Mouse (Mus musculus) hindbrain, embryonic 11.5 days (tissue): ENCODE data around the gene Etl4. TPM values are rescaled to one million over a fixed set of nuclear protein-coding genes. Genes with fewer than 3 reads are reported as not detected.

Experiments
- ATAC-seq: fragments of 200-750 bp; cut with Nextera tagmentation; 2 replicates; pipeline ENCODE4 v1.8.0; 2017; ENCODE audit warnings: mild to moderate bottlenecking, moderate TSS enrichment, moderate library complexity; ENCODE audit not compliant: low FRiP score
- DNase-seq: peaks from one replicate; pipeline ENCODE4 v3.0.0-alpha.2; 2015; ENCODE audit warnings: low spot score
- H3K27ac ChIP-seq: fragments of 300-500 bp; sonication (generic); 2 replicates; pipeline ENCODE4 v1.5.1; 2014; ENCODE audit warnings: mild to moderate bottlenecking, low read depth, low read length
- H3K27me3 ChIP-seq: fragments of 300-500 bp; sonication (generic); 2 replicates; pipeline ENCODE4 v1.6.1; 2014; ENCODE audit warnings: mild to moderate bottlenecking, low read length, moderate library complexity, mixed read lengths; ENCODE audit not compliant: control insufficient read depth, insufficient read depth
- H3K36me3 ChIP-seq: fragments of 300-500 bp; sonication (generic); 2 replicates; pipeline ENCODE4 v1.6.1; 2014; ENCODE audit warnings: mild to moderate bottlenecking, low read length, moderate library complexity, mixed read lengths; ENCODE audit not compliant: control insufficient read depth, insufficient read depth
- H3K4me1 ChIP-seq: fragments of 300-500 bp; sonication (generic); replicated peaks from 2 replicates; pipeline ENCODE4 v1.6.1; 2014; ENCODE audit warnings: low read length, mixed read lengths; ENCODE audit not compliant: control insufficient read depth, insufficient read depth
- H3K4me2 ChIP-seq: fragments of 300-500 bp; sonication (generic); replicated peaks from 2 replicates; pipeline ENCODE4 v1.6.1; 2014; ENCODE audit warnings: mild to moderate bottlenecking, low read depth, low read length
- H3K4me3 ChIP-seq: fragments of 300-500 bp; sonication (generic); 2 replicates; pipeline ENCODE4 v1.5.1; 2014; ENCODE audit warnings: low read depth, low read length
- H3K9ac ChIP-seq: fragments of 300-500 bp; sonication (generic); 2 replicates; pipeline ENCODE4 v1.6.1; 2014; ENCODE audit warnings: low read depth, low read length
- H3K9me3 ChIP-seq: fragments of 300-500 bp; sonication (generic); 2 replicates; pipeline ENCODE4 v1.6.1; 2016; ENCODE audit warnings: low read length; ENCODE audit not compliant: control insufficient read depth
- WGBS: fragments of 180-500 bp; shearing (Covaris S2); extraction: QIAGEN DNeasy Blood & Tissue Kit; methylation state at CpG from one replicate; pipeline ENCODE4 v1.1.7; 2014; 5-methylcytosine and 5-hydroxymethylcytosine counted together
- polyA plus RNA-seq: library from polyadenylated mRNA; unstranded; fragments of >200 nt; fragmentation: Nextera tagmentation; extraction: Ambion mirVana; gene quantifications from 2 replicates; pipeline ENCODE4 v1.2.1, GENCODE M21; 2014

The Etl4 gene
- polyA plus RNA-seq, 1 experiment from 2014 or later: 26.2 TPM

- ATAC-seq: no peak
- H3K4me3 ChIP-seq: no peak overlapping the region
Observed at GRCm38 (mm10) chr2:20294596-20294995, 385.0 kb downstream of the Etl4 start.

GRCm38 (mm10) chr2:20302517-20302916 is 392.9 kb downstream of the Etl4 start:
- no peak overlapping the region for H3K27ac ChIP-seq
- H3K27me3 ChIP-seq: no peaks in the 10 kb centered on the region
- no peak overlapping the region for H3K4me2 ChIP-seq
- WGBS: 91% methylated on average over 3 of the region's 3 CpGs
- no peaks in the 10 kb centered on the region for H3K36me3 ChIP-seq
- H3K9me3 ChIP-seq: no peaks in the 10 kb centered on the region
- H3K4me3 ChIP-seq: no peak overlapping the region
- ATAC-seq (no peak), DNase-seq (no peak)
- H3K4me1 ChIP-seq: no peaks in the 10 kb centered on the region
- no peak overlapping the region for H3K9ac ChIP-seq

More at GRCm38 (mm10) chr2:20294596-20294995, 385.0 kb downstream of the Etl4 start:
- Histone ChIP-seq H3K4me1 (no peaks in the 10 kb centered on the region), H3K27me3 (no peaks in the 10 kb centered on the region), H3K27ac (no peak overlapping the region), H3K9ac (no peak overlapping the region), H3K9me3 (no peaks in the 10 kb centered on the region), H3K36me3 (no peaks in the 10 kb centered on the region), H3K4me2 (no peak overlapping the region)
- 29% methylated on average over 4 of the region's 4 CpGs for WGBS
- DNase-seq: no peak

GRCm38 (mm10) chr2:20324954-20325353 is 415.4 kb downstream of the Etl4 start:
- Histone ChIP-seq H3K4me2 (no peak overlapping the region), H3K4me3 (no peak overlapping the region), H3K27ac (no peak overlapping the region), H3K9ac (no peak overlapping the region), H3K9me3 (no peaks in the 10 kb centered on the region), H3K4me1 (no peaks in the 10 kb centered on the region), H3K27me3 (no peaks in the 10 kb centered on the region), H3K36me3 (no peaks in the 10 kb centered on the region)
- 79% methylated on average over 1 of the region's 1 CpGs for WGBS
- DNase-seq (no peak), ATAC-seq (no peak)

GRCm38 (mm10) chr2:20336176-20336575 is 426.6 kb downstream of the Etl4 start:
- Histone ChIP-seq H3K9ac (no peak overlapping the region), H3K36me3 (no peaks in the 10 kb centered on the region), H3K27me3 (no peaks in the 10 kb centered on the region), H3K4me1 (no peaks in the 10 kb centered on the region), H3K27ac (no peak overlapping the region), H3K9me3 (no peaks in the 10 kb centered on the region), H3K4me2 (no peak overlapping the region), H3K4me3 (no peak overlapping the region)
- 83% methylated on average over 6 of the region's 6 CpGs for WGBS
- ATAC-seq: no peak
- no peak for DNase-seq

GRCm38 (mm10) chr2:20339016-20339734 is 429.6 kb downstream of the Etl4 start:
- DNase-seq (no peak), ATAC-seq (no peak)
- WGBS: 58% methylated on average over 7 of the region's 7 CpGs
- H3K27ac ChIP-seq: no peak overlapping the region
- H3K36me3 ChIP-seq: no peaks in the 10 kb centered on the region
- no peak overlapping the region for H3K4me2 ChIP-seq
- H3K9ac ChIP-seq: no peak overlapping the region
- no peaks in the 10 kb centered on the region for H3K9me3 ChIP-seq
- no peak overlapping the region for H3K4me3 ChIP-seq
- H3K4me1 ChIP-seq: no peaks in the 10 kb centered on the region
- H3K27me3 ChIP-seq: no peaks in the 10 kb centered on the region

GRCm38 (mm10) chr2:20339919-20340318 is 430.3 kb downstream of the Etl4 start:
- ATAC-seq (no peak), DNase-seq (no peak)
- H3K27ac ChIP-seq: no peak overlapping the region
- H3K4me2 ChIP-seq: no peak overlapping the region
- H3K9me3 ChIP-seq: no peaks in the 10 kb centered on the region
- no peak overlapping the region for H3K9ac ChIP-seq
- H3K4me3 ChIP-seq: no peak overlapping the region
- no peaks in the 10 kb centered on the region for H3K4me1 ChIP-seq
- H3K36me3 ChIP-seq: no peaks in the 10 kb centered on the region
- no peaks in the 10 kb centered on the region for H3K27me3 ChIP-seq
- 33% methylated on average over 12 of the region's 12 CpGs for WGBS

- WGBS: 74% methylated on average over 3 of the region's 3 CpGs
- H3K9me3 ChIP-seq: no peaks in the 10 kb centered on the region
- ATAC-seq: no peak
- no peak overlapping the region for H3K27ac ChIP-seq
- H3K9ac ChIP-seq: no peak overlapping the region
- no peaks in the 10 kb centered on the region for H3K27me3 ChIP-seq
- no peaks in the 10 kb centered on the region for H3K36me3 ChIP-seq
- no peak overlapping the region for H3K4me3 ChIP-seq
- H3K4me2 ChIP-seq: no peak overlapping the region
- no peaks in the 10 kb centered on the region for H3K4me1 ChIP-seq
- DNase-seq: no peak
Observed at GRCm38 (mm10) chr2:20346873-20347272, 437.3 kb downstream of the Etl4 start.

- no peaks in the 10 kb centered on the region for H3K4me1 ChIP-seq
- H3K36me3 ChIP-seq: no peaks in the 10 kb centered on the region
- no peak overlapping the region for H3K4me3 ChIP-seq
- no peaks in the 10 kb centered on the region for H3K9me3 ChIP-seq
- H3K9ac ChIP-seq: no peak overlapping the region
- no peaks in the 10 kb centered on the region for H3K27me3 ChIP-seq
- DNase-seq (no peak), ATAC-seq (no peak)
- H3K4me2 ChIP-seq: no peak overlapping the region
- H3K27ac ChIP-seq: no peak overlapping the region
- 81% methylated on average over 5 of the region's 5 CpGs for WGBS
Observed at GRCm38 (mm10) chr2:20349268-20349667, 439.7 kb downstream of the Etl4 start.

- Histone ChIP-seq H3K4me3 (no peak overlapping the region), H3K4me2 (no peak overlapping the region), H3K36me3 (no peaks in the 10 kb centered on the region), H3K4me1 (no peaks in the 10 kb centered on the region), H3K27ac (no peak overlapping the region), H3K9ac (no peak overlapping the region), H3K9me3 (no peaks in the 10 kb centered on the region), H3K27me3 (no peaks in the 10 kb centered on the region)
- no peak for ATAC-seq
- DNase-seq: no peak
Observed at GRCm38 (mm10) chr2:20352796-20353195, 443.2 kb downstream of the Etl4 start.
